Mouse (Mus musculus): Measurements from ENCODE around the gene Slc22a28. TPM values are rescaled to one million over a fixed set of nuclear protein-coding genes. Genes with fewer than 3 reads are reported as not detected.

Gene Slc22a28
- polyA plus RNA-seq (2017; shearing (Covaris generic)), result under 1 TPM in 1 of 2 experiments, not detected in 1; 0.08 TPM

GRCm38 (mm10) chr19:8131881-8132280 is at the start of gene Slc22a28:
Gene Slc22a28, minus strand, starts transcription at chr19:8131982.

Other genes with a start within 250 kb of the Slc22a28 start
- not detected for gene Slc22a27, start 166.0 kb downstream of the Slc22a28 start, polyA plus RNA-seq (2017; shearing (Covaris generic))
- gene Slc22a29, start 86.9 kb upstream of the Slc22a28 start, polyA plus RNA-seq (2017; shearing (Covaris generic)), result not detected